Mouse (Mus musculus) C2C12 (cell line): ENCODE measurements around the gene Inpp5a. TPM values are rescaled to one million over a fixed set of nuclear protein-coding genes. Genes with fewer than 3 reads are reported as not detected.
"Not testable (repeated sequence)": the region's sequence is repeated elsewhere in the genome, so short reads cannot be mapped to it uniquely, and the experiment has no call there.

Source experiments
- H3K27me3 ChIP-seq: one replicate; pipeline ENCODE4 v1.6.1; 2011; ENCODE audit not compliant: control insufficient read depth, insufficient read depth, insufficient read length
- H3K36me3 ChIP-seq: one replicate; pipeline ENCODE4 v1.6.1; 2011; ENCODE audit not compliant: control insufficient read depth, insufficient read depth
- H3K4me3 ChIP-seq: one replicate; pipeline ENCODE4 v1.5.1; 2011; ENCODE audit warnings: mild to moderate bottlenecking, control low read depth; ENCODE audit not compliant: poor library complexity, insufficient read depth, severe bottlenecking
- H3K79me2 ChIP-seq: one replicate; pipeline ENCODE4 v1.6.1; 2011; ENCODE audit not compliant: control insufficient read depth, insufficient read depth
- H3K79me3 ChIP-seq: one replicate; pipeline ENCODE4 v1.6.1; 2011; ENCODE audit warnings: low read depth, control low read depth
- H3ac ChIP-seq: one replicate; pipeline ENCODE3; 2011; ENCODE audit warnings: low read depth; ENCODE audit not compliant: control insufficient read depth, insufficient read length
- CEBPB ChIP-seq: IDR thresholded peaks from one replicate; pipeline ENCODE4 v1.6.1; 2011; ENCODE audit warnings: low read depth, mild to moderate bottlenecking, control low read depth, moderate library complexity
- CTCF ChIP-seq: IDR thresholded peaks from one replicate; pipeline ENCODE4 v1.5.1; 2011; ENCODE audit not compliant: control insufficient read depth, insufficient read depth, insufficient read length
- FOSL1 ChIP-seq: IDR thresholded peaks from one replicate; pipeline ENCODE4 v1.8.0; 2011; ENCODE audit warnings: mild to moderate bottlenecking, low read length; ENCODE audit not compliant: poor library complexity, insufficient read depth, severe bottlenecking
- MAX ChIP-seq: IDR thresholded peaks from one replicate; pipeline ENCODE4 v1.6.1; 2011; ENCODE audit warnings: mild to moderate bottlenecking, control low read depth
- MYOD1 ChIP-seq: IDR thresholded peaks from one replicate; pipeline ENCODE4 v1.6.1; 2011; ENCODE audit warnings: low read depth; ENCODE audit not compliant: control insufficient read depth, insufficient read length
- MYOG ChIP-seq: IDR thresholded peaks from one replicate; pipeline ENCODE4 v1.6.1; 2011; ENCODE audit not compliant: control insufficient read depth, insufficient read length; ENCODE audit errors: extremely low read depth
- USF1 ChIP-seq: IDR thresholded peaks from one replicate; pipeline ENCODE4 v1.6.1; 2011; ENCODE audit warnings: low read depth, mild to moderate bottlenecking, control low read depth, moderate library complexity
- polyA plus RNA-seq: library from polyadenylated mRNA; unstranded; fragments of >200 nt; fragmentation: generic; extraction: Trizol; gene quantifications from one replicate; pipeline ENCODE4 v1.2.1, GENCODE M21; 2012; ENCODE audit warnings: missing spikeins

Gene Inpp5a
- polyA plus RNA-seq, 1 experiment, result 22.7 TPM

GRCm38 (mm10) chr7:139415616-139416225 is 26.8 kb downstream of the Inpp5a start:
- Histone ChIP-seq H3K4me3 (no peak overlapping the region), H3ac (no peak overlapping the region), H3K27me3 (no peaks in the 10 kb centered on the region), H3K79me3 (no peaks in the 10 kb centered on the region), H3K79me2 (peaks cover 23% of the 10 kb centered on the region), H3K36me3 (no peaks in the 10 kb centered on the region)
- no peak for TF ChIP-seq MYOG
- no peak for TF ChIP-seq MYOD1
- TF ChIP-seq USF1, result no peak

- Histone ChIP-seq H3ac (no peak overlapping the region), H3K4me3 (no peak overlapping the region), H3K27me3 (no peaks in the 10 kb centered on the region), H3K79me3 (no peaks in the 10 kb centered on the region), H3K79me2 (peaks cover 15% of the 10 kb centered on the region), H3K36me3 (no peaks in the 10 kb centered on the region)
- TF ChIP-seq FOSL1 (no peak), MYOG (no peak), USF1 (no peak), MYOD1 (no peak), CTCF (no peak), CEBPB (no peak), MAX (no peak)
Observed at GRCm38 (mm10) chr7:139418371-139418770, 29.5 kb downstream of the Inpp5a start.

- Histone ChIP-seq H3K36me3 (no peaks in the 10 kb centered on the region), H3K27me3 (no peaks in the 10 kb centered on the region), H3ac (no peak overlapping the region), H3K4me3 (no peak overlapping the region), H3K79me2 (peaks cover 8% of the 10 kb centered on the region), H3K79me3 (no peaks in the 10 kb centered on the region)
- TF ChIP-seq FOSL1 (no peak), MYOG (no peak), MAX (no peak), CTCF (no peak), USF1 (no peak), MYOD1 (no peak), CEBPB (no peak)
Observed at GRCm38 (mm10) chr7:139422827-139423226, 33.9 kb downstream of the Inpp5a start.

DNA sequence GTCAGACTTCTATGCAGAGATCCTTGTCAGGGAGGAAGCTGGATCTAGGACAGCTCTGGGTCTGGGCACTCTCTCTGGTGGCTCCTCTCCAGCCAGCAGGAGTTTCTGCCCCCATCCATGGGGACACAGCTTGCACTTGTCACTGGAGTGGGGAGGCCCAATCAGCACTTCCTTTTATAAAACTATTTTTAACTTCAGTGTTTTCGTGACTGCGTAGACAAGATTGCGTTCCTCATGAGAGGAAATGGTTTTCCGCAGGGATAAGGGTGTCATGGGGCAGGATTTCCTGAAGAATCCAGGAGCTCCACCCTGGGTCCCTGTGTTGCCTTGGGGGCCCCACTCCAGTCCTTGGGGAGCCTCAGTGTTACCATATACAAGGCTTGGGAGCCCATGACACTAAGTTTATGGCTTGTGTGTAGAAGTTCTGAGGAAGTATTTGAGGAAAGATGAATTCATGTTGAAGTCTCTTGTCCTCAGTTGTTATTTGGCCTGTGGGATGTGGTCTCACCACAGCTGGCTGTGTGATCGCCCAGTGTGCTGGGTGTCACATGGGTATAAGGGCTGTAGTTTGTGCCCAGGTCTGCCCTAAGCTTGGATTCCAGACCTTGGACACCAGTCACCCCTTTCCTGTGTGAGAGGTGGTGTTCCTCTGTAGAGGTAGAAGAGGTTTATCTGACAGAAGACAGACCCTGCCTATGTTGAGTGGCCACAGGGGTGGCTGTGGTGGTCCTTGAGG is 45.4 kb downstream of the Inpp5a start:
- H3ac ChIP-seq, result no peak overlapping the region
- H3K36me3 ChIP-seq, result no peaks in the 10 kb centered on the region
- H3K79me2 ChIP-seq, result no peaks in the 10 kb centered on the region
- no peak overlapping the region for H3K4me3 ChIP-seq
- no peaks in the 10 kb centered on the region for H3K27me3 ChIP-seq
- H3K79me3 ChIP-seq, result no peaks in the 10 kb centered on the region
- TF ChIP-seq USF1 (no peak), FOSL1 (no peak), MYOD1 (no peak), MYOG (no peak), CTCF (no peak), MAX (no peak), CEBPB (no peak)

DNA sequence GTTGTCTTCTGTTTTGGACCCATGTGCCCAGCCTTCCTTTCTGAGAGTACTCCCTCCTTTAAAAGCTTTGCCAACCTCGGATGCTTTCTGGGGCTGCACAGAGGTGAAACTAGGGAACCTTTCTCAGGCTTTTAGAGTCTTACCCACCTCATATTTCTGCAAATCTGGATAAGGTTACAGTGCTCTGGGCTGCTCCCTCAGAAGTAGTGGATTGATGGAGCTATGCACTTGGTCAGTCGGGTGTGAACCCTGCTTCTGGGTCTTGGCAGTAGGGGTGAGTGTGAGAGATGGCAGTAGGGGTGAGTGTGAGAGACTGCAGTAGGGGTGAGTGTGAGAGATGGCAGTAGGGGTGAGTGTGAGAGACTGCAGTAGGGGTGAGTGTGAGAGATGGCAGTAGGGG is 46.0 kb downstream of the Inpp5a start:
- not testable (repeated sequence) for H3K79me3 ChIP-seq, H3K36me3 ChIP-seq, H3K4me3 ChIP-seq, H3ac ChIP-seq, H3K27me3 ChIP-seq, H3K79me2 ChIP-seq

- H3K4me3 ChIP-seq, result no peak overlapping the region
- no peak for TF ChIP-seq MAX
- no peak for TF ChIP-seq MYOG
- TF ChIP-seq FOSL1, result no peak
- no peak for TF ChIP-seq CEBPB
- no peak for TF ChIP-seq USF1
- H3K79me3 ChIP-seq, result no peaks in the 10 kb centered on the region
- H3K27me3 ChIP-seq, result no peaks in the 10 kb centered on the region
- no peaks in the 10 kb centered on the region for H3K36me3 ChIP-seq
- H3K79me2 ChIP-seq, result no peaks in the 10 kb centered on the region
- H3ac ChIP-seq, result no peak overlapping the region
Observed at GRCm38 (mm10) chr7:139435749-139436148, 46.8 kb downstream of the Inpp5a start.
